8 mouse cellular contexts compared by ENCODE assay signal in genomic region chr7:101320399-101321217, GRCm38 (mm10). TPM values are rescaled to one million over a fixed set of nuclear protein-coding genes. Genes with fewer than 3 reads are reported as not detected.
DNase-seq lines count a peak whose midpoint lies in the region; ATAC-seq and TF ChIP-seq lines count a peak whose summit lies in the region.

No protein-coding gene starts in this region.

- peak; percentile 78 for ATAC-seq in forebrain, embryonic 11.5 days (replicated peaks; ENCODE audit: low FRiP score)
- ATAC-seq in intestine, postnatal 0 days, result peak; percentile 82
- ATAC-seq in liver, embryonic 16.5 days (ENCODE audit: low read depth), result peak; percentile 55

- H3K27me3 ChIP-seq in forebrain, embryonic 11.5 days (ENCODE audit: control insufficient read depth, insufficient read depth, low read length), result peaks cover 7% of the 10 kb centered on the region
- H3K27me3 ChIP-seq in intestine, postnatal 0 days (replicated peaks; ENCODE audit: control insufficient read depth, insufficient read depth, low read length), result no peaks in the 10 kb centered on the region
- H3K27me3 ChIP-seq in liver, embryonic 16.5 days (ENCODE audit: control insufficient read depth, insufficient read depth, low read depth, low read length), result no peaks in the 10 kb centered on the region
- no peaks in the 10 kb centered on the region for H3K27me3 ChIP-seq in small intestine, adult 2 months (ENCODE audit: control insufficient read depth, insufficient read depth, low read length)

- TF ChIP-seq CTCF in intestine, postnatal 0 days (IDR thresholded peaks at IDR 0.05; ENCODE audit: low read depth), result no peak
- TF ChIP-seq CTCF in small intestine, adult 2 months (IDR thresholded peaks at IDR 0.05; ENCODE audit: extremely low read depth, insufficient read length, insufficient replicate concordance, low read depth, low read length), result no peak

- peaks cover 3% of the 10 kb centered on the region; the same call in 1 of the 2 replicates for H3K4me1 ChIP-seq in forebrain, embryonic 11.5 days (replicated peaks; ENCODE audit: control insufficient read depth, insufficient read depth, low read length)
- H3K4me1 ChIP-seq in intestine, postnatal 0 days (replicated peaks; ENCODE audit: control insufficient read depth, insufficient read depth, low read length), result peaks cover 9% of the 10 kb centered on the region; the same call in 1 of the 2 replicates
- H3K4me1 ChIP-seq in liver, embryonic 16.5 days (ENCODE audit: control insufficient read depth, low read depth, low read length), result peaks cover 72% of the 10 kb centered on the region
- H3K4me1 ChIP-seq in small intestine, adult 2 months (ENCODE audit: control insufficient read depth, insufficient read depth, insufficient read length, low read length), result peaks cover 23% of the 10 kb centered on the region

- peak; percentile 30; the same call in 1 of the 2 replicates for TF ChIP-seq POLR2A in small intestine, adult 2 months (IDR thresholded peaks at IDR 0.05; ENCODE audit: low read depth, low read length)

- peak; percentile 60 for DNase-seq in right cerebral cortex, postnatal 25 days
- no peak for DNase-seq in right cerebral cortex, postnatal 14 days
- peak; percentile 68 for DNase-seq in adrenal gland, postnatal 14 days
- DNase-seq in forebrain, embryonic 11.5 days (ENCODE audit: low spot score), result peak; percentile 81
- no peak for DNase-seq in spleen, postnatal 14 days (ENCODE audit: low spot score in 2 of 2)

- no peak overlapping the region for H3K27ac ChIP-seq in forebrain, embryonic 11.5 days (ENCODE audit: low read depth, low read length)
- peak overlapping the region; percentile 93 for H3K27ac ChIP-seq in intestine, postnatal 0 days (ENCODE audit: low read depth, low read length)
- H3K27ac ChIP-seq in liver, embryonic 16.5 days (ENCODE audit: low read length), result peak overlapping the region; percentile 80
- H3K27ac ChIP-seq in small intestine, adult 2 months (ENCODE audit: insufficient read depth, low read depth, low read length), result peak overlapping the region; percentile 96

- peak overlapping the region; percentile 73 for H3K9ac ChIP-seq in forebrain, embryonic 11.5 days (ENCODE audit: low read length)
- H3K9ac ChIP-seq in intestine, postnatal 0 days (ENCODE audit: low read depth, low read length), result peak overlapping the region; percentile 83
- H3K9ac ChIP-seq in liver, embryonic 16.5 days (ENCODE audit: low read depth, low read length), result peak overlapping the region; percentile 77

- 6% methylated on average over 23 of the region's 37 CpGs for WGBS in forebrain, embryonic 11.5 days
- 4% methylated on average over 23 of the region's 37 CpGs for WGBS in intestine, postnatal 0 days
- WGBS in liver, embryonic 16.5 days (ENCODE audit: insufficient replicate concordance), result 6% methylated on average over 26 of the region's 37 CpGs
- 4% methylated on average over 37 of the region's 37 CpGs for WGBS in small intestine, adult 2 months

- H3K4me2 ChIP-seq in forebrain, embryonic 11.5 days (ENCODE audit: low read depth, low read length, severe bottlenecking), result peak overlapping the region; percentile 99
- H3K4me2 ChIP-seq in intestine, postnatal 0 days (replicated peaks; ENCODE audit: low read depth), result peak overlapping the region; percentile 90
- peak overlapping the region; percentile 93 for H3K4me2 ChIP-seq in liver, embryonic 16.5 days (ENCODE audit: low read depth, low read length)

- no peaks in the 10 kb centered on the region for H3K9me3 ChIP-seq in forebrain, embryonic 11.5 days (ENCODE audit: control insufficient read depth, low read length)
- no peaks in the 10 kb centered on the region for H3K9me3 ChIP-seq in intestine, postnatal 0 days (ENCODE audit: control insufficient read depth)
- no peaks in the 10 kb centered on the region for H3K9me3 ChIP-seq in liver, embryonic 16.5 days (replicated peaks; ENCODE audit: control insufficient read depth, low read length)

- H3K36me3 ChIP-seq in forebrain, embryonic 11.5 days (ENCODE audit: control insufficient read depth, insufficient read depth, low read length), result no peaks in the 10 kb centered on the region
- H3K36me3 ChIP-seq in intestine, postnatal 0 days (ENCODE audit: control insufficient read depth, insufficient read depth), result peaks cover 5% of the 10 kb centered on the region; the same call in 1 of the 2 replicates
- H3K36me3 ChIP-seq in liver, embryonic 16.5 days (ENCODE audit: control insufficient read depth, insufficient read depth), result no peaks in the 10 kb centered on the region; the same call in 1 of the 2 replicates
- H3K36me3 ChIP-seq in small intestine, adult 2 months (ENCODE audit: control insufficient read depth, insufficient read depth, low read length), result peaks cover 6% of the 10 kb centered on the region; the same call in 1 of the 2 replicates

- peak overlapping the region; percentile 79 for H3K4me3 ChIP-seq in forebrain, embryonic 11.5 days (ENCODE audit: low read depth, low read length)
- H3K4me3 ChIP-seq in intestine, postnatal 0 days (ENCODE audit: low read depth, low read length), result peak overlapping the region; percentile 86
- H3K4me3 ChIP-seq in liver, embryonic 16.5 days (ENCODE audit: low read depth, low read length), result peak overlapping the region; percentile 76
- peak overlapping the region; percentile 82 for H3K4me3 ChIP-seq in small intestine, adult 2 months (ENCODE audit: low read depth, low read length)

RNA-seq across cellular contexts. Expression of gene Stard10, which starts 3.7 kb away (rescaled TPM):
- total RNA-seq in adrenal gland, postnatal 14 days (2021), result 20.2 and 77.9 TPM in 2 replicates
- polyA plus RNA-seq in forebrain, embryonic 11.5 days (2014; fragmentation: Nextera tagmentation; extraction: Ambion mirVana), result 6.3 and 8.6 TPM in 2 replicates
- 63.7 and 71.7 TPM in 2 replicates for polyA plus RNA-seq in intestine, postnatal 0 days (2015; fragmentation: Nextera tagmentation; extraction: Ambion mirVana)
- 128 and 142 TPM in 2 replicates for polyA plus RNA-seq in liver, embryonic 16.5 days (2015; fragmentation: Nextera tagmentation; extraction: Ambion mirVana)
- polyA plus RNA-seq in small intestine, adult 2 months (2012; rRNA removed), result 148 and 264 TPM in 2 replicates

RNA-seq across cellular contexts. Expression of gene Atg16l2, which starts 18.6 kb away (rescaled TPM):
- total RNA-seq in adrenal gland, postnatal 14 days (2021), result 16.6 and 21.5 TPM in 2 replicates
- 15.9 and 16.4 TPM in 2 replicates for polyA plus RNA-seq in forebrain, embryonic 11.5 days (2014; fragmentation: Nextera tagmentation; extraction: Ambion mirVana)
- 5.2 and 6.2 TPM in 2 replicates for polyA plus RNA-seq in intestine, postnatal 0 days (2015; fragmentation: Nextera tagmentation; extraction: Ambion mirVana)
- 7.2 and 7.6 TPM in 2 replicates for polyA plus RNA-seq in liver, embryonic 16.5 days (2015; fragmentation: Nextera tagmentation; extraction: Ambion mirVana)
- polyA plus RNA-seq in small intestine, adult 2 months (2012; rRNA removed), result 8.1 and 11.0 TPM in 2 replicates

RNA-seq across cellular contexts. Expression of gene Arap1, which starts 27.3 kb away (rescaled TPM):
- 39.7 and 55.7 TPM in 2 replicates for total RNA-seq in adrenal gland, postnatal 14 days (2021)
- polyA plus RNA-seq in forebrain, embryonic 11.5 days (2014; fragmentation: Nextera tagmentation; extraction: Ambion mirVana), result 10.5 and 14.5 TPM in 2 replicates
- polyA plus RNA-seq in intestine, postnatal 0 days (2015; fragmentation: Nextera tagmentation; extraction: Ambion mirVana), result 31.2 and 35.3 TPM in 2 replicates
- 17.3 and 22.5 TPM in 2 replicates for polyA plus RNA-seq in liver, embryonic 16.5 days (2015; fragmentation: Nextera tagmentation; extraction: Ambion mirVana)
- polyA plus RNA-seq in small intestine, adult 2 months (2012; rRNA removed), result 45.7 and 61.7 TPM in 2 replicates

Comparison
In these comparisons a context has a peak if more than half of its experiments do, and no peak if none do; other contexts are left out.
1. DNase-seq: peak in right cerebral cortex, postnatal 25 days (single experiment), adrenal gland, postnatal 14 days (single experiment) and forebrain, embryonic 11.5 days (single experiment); none in right cerebral cortex, postnatal 14 days (single experiment) and spleen, postnatal 14 days (0 of 2).
2. Peak in every context shown above with its lines, with median percentiles within 50 percentile points of each other: ATAC-seq, H3K4me2 ChIP-seq, H3K4me3 ChIP-seq and H3K9ac ChIP-seq.